Mouse (Mus musculus) cerebellum, adult (tissue): Measurements from ENCODE around the gene Gse1.

Experiments used
- ATAC-seq: cut with Nextera tagmentation; 2 replicates; pipeline ENCODE4 v1.9.2; 2017; ENCODE audit warnings: mild to moderate bottlenecking, moderate library complexity, mixed read lengths; ENCODE audit not compliant: insufficient number of reproducible peaks, low FRiP score, low TSS enrichment

Gse1 gene

GRCm38 (mm10) chr8:120264944-120265453 lies 36.7 kb downstream of the Gse1 start:
- ATAC-seq, result no peak

GRCm38 (mm10) chr8:120265471-120265870 lies 37.2 kb downstream of the Gse1 start:
- ATAC-seq, result no peak

GRCm38 (mm10) chr8:120268541-120268980 lies 40.3 kb downstream of the Gse1 start:
- ATAC-seq, result no peak

GRCm38 (mm10) chr8:120270449-120270848 lies 42.2 kb downstream of the Gse1 start:
- peak; percentile 31 for ATAC-seq

- no peak for ATAC-seq
These were observed 45.2 kb downstream of the Gse1 start for GRCm38 (mm10) chr8:120273430-120273829.

- ATAC-seq, result no peak
These were observed 48.0 kb downstream of the Gse1 start for GRCm38 (mm10) chr8:120276051-120276890.

- ATAC-seq, result no peak
These were observed 48.7 kb downstream of the Gse1 start for GRCm38 (mm10) chr8:120276891-120277426.

- ATAC-seq, result no peak
These were observed 49.8 kb downstream of the Gse1 start for GRCm38 (mm10) chr8:120278009-120278408.

GRCm38 (mm10) chr8:120279418-120279817 lies 51.2 kb downstream of the Gse1 start:
- ATAC-seq, result no peak

GRCm38 (mm10) chr8:120281487-120281886 lies 53.2 kb downstream of the Gse1 start:
- ATAC-seq, result peak; percentile 57; the same call in 1 of the 2 replicates

- ATAC-seq, result no peak
These were observed 54.2 kb downstream of the Gse1 start for GRCm38 (mm10) chr8:120282465-120282864.

GRCm38 (mm10) chr8:120284265-120284664 lies 56.0 kb downstream of the Gse1 start:
- ATAC-seq, result no peak

GRCm38 (mm10) chr8:120285033-120285432 lies 56.8 kb downstream of the Gse1 start:
- no peak for ATAC-seq

- no peak for ATAC-seq
These were observed 57.6 kb downstream of the Gse1 start for GRCm38 (mm10) chr8:120285878-120286277.

GRCm38 (mm10) chr8:120288122-120288908 lies 60.1 kb downstream of the Gse1 start:
- no peak for ATAC-seq

- no peak for ATAC-seq
These were observed 60.9 kb downstream of the Gse1 start for GRCm38 (mm10) chr8:120289191-120289590.

- ATAC-seq, result peak; percentile 57; the same call in 1 of the 2 replicates
These were observed 61.5 kb downstream of the Gse1 start for GRCm38 (mm10) chr8:120289698-120290181.

- ATAC-seq, result no peak
These were observed 62.4 kb downstream of the Gse1 start for GRCm38 (mm10) chr8:120290614-120291013.

- no peak for ATAC-seq
These were observed 63.4 kb downstream of the Gse1 start for GRCm38 (mm10) chr8:120291650-120292049.

- ATAC-seq, result no peak
These were observed 64.3 kb downstream of the Gse1 start for GRCm38 (mm10) chr8:120292316-120293107.
